Mouse (Mus musculus) granulocyte monocyte progenitor cell, adult 5-6 weeks (primary cell): ENCODE data around the gene Spint1. TPM values are rescaled to one million over a fixed set of nuclear protein-coding genes. Genes with fewer than 3 reads are reported as not detected.
A peak's percentile ranks its signal among the peaks of the same experiment; 100 is the strongest.

Source experiments
- ATAC-seq: replicated peaks from 2 replicates; pipeline ENCODE4 v1.8.0; 2016; ENCODE audit warnings: mild to moderate bottlenecking, moderate TSS enrichment, inconsistent platforms; ENCODE audit not compliant: poor library complexity, severe bottlenecking
- total RNA-seq, 2 experiments: library from RNA; stranded (forward) in 1 of 2; stranded (reverse) in 1 of 2; fragments of 200-712, 200-1000 nt in 1 of 2; fragments of >200 nt in 1 of 2; fragmentation: Nextera tagmentation in 1 of 2; gene quantifications; 2 replicates each; pipeline ENCODE4 v1.2.3; 2014 to 2017

Spint1 gene
- total RNA-seq, 2 experiments from 2014 or later = 0.15 TPM; not detected in 1

DNA sequence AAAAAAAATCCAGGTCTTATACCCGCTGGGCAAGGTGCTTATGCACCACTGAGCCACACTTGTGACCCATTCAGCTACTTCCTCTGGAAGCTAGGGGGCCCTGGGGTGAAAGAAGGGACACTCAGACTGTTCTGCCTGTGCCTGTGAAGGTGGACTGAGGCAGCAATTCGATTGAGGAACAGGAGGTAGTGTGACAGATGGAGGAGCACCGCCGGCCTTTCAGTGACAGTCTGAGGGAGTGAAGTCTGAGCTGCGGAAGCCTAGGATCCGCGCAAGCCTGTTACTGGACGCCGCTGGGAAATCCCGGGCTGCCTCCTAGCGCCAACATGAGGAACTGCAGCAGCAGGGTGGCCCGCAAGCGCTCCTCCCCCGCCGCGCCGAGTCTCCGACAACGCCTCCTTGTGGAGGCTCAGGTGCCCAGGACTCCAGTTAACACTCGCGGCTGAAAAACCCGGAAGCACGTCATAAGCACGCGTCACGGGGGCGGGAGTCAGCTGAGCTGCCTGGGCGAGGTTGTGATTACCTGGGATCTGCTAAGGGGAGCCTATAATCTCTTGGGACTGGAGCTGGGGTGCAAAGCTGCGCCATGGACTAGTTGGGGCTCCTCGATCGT lies 51.2 kb downstream of the Spint1 start, which contains the start of gene Vps18:
Vps18 (plus strand) TSS at position 471 of the 613 bp plus-strand sequence.
- ATAC-seq = peak; percentile 93

GRCm38 (mm10) chr2:119289014-119289416 lies 51.9 kb downstream of the Spint1 start:
- ATAC-seq = peak; percentile 71

DNA sequence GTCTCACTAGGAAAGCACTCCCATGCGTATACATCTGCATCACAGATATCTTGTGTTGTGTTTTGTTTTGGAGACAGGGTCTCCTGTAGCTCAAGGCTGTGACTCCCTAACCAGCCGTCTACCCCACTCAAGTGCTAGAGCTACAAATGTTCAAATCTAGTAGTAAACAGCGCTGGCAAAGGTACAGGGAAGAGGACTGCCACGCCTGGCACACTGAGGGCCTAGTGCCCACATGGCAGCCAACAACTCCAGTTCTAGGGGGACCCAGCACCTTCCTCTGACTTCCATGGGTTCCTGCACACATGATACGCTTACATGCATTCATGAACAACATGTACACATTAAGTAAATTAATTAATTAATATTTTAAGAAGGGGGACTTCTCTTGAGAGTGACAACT lies 55.1 kb downstream of the Spint1 start:
- no peak for ATAC-seq

- no peak for ATAC-seq
Measured at GRCm38 (mm10) chr2:119292852-119293251, 55.7 kb downstream of the Spint1 start.

- no peak for ATAC-seq
Measured at GRCm38 (mm10) chr2:119293311-119293710, 56.1 kb downstream of the Spint1 start.

GRCm38 (mm10) chr2:119293776-119294390 lies 56.7 kb downstream of the Spint1 start:
- no peak for ATAC-seq

DNA sequence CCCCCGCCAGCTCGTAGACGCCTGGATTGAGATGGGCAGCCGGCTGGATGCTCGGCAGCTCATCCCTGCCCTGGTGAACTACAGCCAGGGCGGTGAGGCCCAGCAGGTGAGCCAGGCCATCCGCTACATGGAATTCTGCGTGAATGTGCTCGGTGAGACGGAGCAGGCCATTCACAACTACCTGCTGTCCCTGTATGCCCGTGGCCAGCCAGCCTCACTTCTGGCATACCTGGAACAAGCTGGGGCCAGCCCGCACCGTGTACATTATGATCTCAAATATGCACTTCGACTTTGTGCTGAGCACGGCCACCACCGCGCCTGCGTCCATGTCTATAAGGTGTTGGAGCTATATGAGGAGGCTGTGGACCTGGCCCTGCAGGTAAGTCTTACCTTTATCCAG lies 57.2 kb downstream of the Spint1 start:
- no peak for ATAC-seq

GRCm38 (mm10) chr2:119296756-119297155 lies 59.6 kb downstream of the Spint1 start:
- peak; percentile 14; the same call in 1 of the 2 replicates for ATAC-seq

GRCm38 (mm10) chr2:119297506-119297905 lies 60.3 kb downstream of the Spint1 start:
- no peak for ATAC-seq

- no peak for ATAC-seq
Measured at GRCm38 (mm10) chr2:119298330-119298729, 61.2 kb downstream of the Spint1 start.

DNA sequence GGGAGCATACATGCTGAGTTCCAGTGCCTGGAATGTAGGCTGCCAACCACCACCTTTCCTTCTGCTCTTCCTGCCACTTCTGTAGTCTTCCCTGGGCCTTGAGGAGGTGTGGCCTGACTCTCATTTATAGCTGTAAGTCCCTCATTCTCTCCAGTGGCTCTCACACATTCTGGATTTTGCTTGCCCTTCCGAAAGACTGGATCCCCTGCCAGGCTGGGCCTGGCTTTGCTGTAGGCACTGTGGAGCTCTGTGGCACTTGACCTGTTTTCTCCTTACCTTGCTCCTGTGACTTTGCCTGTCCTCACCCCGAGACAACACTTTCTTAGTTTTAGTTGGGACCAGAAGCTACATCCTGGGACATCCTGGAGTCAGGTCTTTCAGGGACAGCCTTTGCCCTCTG lies 61.7 kb downstream of the Spint1 start:
- ATAC-seq = no peak

Other genes starting within 250 kb of the Spint1 start
- 11.5 and 18.3 TPM in 2 replicates for gene Ccdc32, start 208.0 kb upstream of the Spint1 start, total RNA-seq (2014; fragmentation: Nextera tagmentation)
- gene Ccdc32, start 208.0 kb upstream of the Spint1 start, total RNA-seq (2017) = 14.4 and 15.7 TPM in 2 replicates
- 15.8 and 16.0 TPM in 2 replicates for gene Rpusd2, start 202.6 kb upstream of the Spint1 start, total RNA-seq (2014; fragmentation: Nextera tagmentation)
- 15.0 and 15.8 TPM in 2 replicates for gene Rpusd2, start 202.6 kb upstream of the Spint1 start, total RNA-seq (2017)
- 42.2 and 46.8 TPM in 2 replicates for gene Knl1, start 190.2 kb upstream of the Spint1 start, total RNA-seq (2014; fragmentation: Nextera tagmentation)
- 71.1 and 76.1 TPM in 2 replicates for gene Knl1, start 190.2 kb upstream of the Spint1 start, total RNA-seq (2017)
- 50.7 and 71.9 TPM in 2 replicates for gene Rad51, start 124.6 kb upstream of the Spint1 start, total RNA-seq (2014; fragmentation: Nextera tagmentation)
- gene Rad51, start 124.6 kb upstream of the Spint1 start, total RNA-seq (2017) = 32.2 and 36.3 TPM in 2 replicates
- 25.4 and 27.2 TPM in 2 replicates for gene Rmdn3, start 80.3 kb upstream of the Spint1 start, total RNA-seq (2014; fragmentation: Nextera tagmentation)
- gene Rmdn3, start 80.3 kb upstream of the Spint1 start, total RNA-seq (2017) = 31.6 and 34.3 TPM in 2 replicates
- 1.3 TPM in 1 of 2 replicates, not detected in the other for gene Gchfr, start 69.6 kb upstream of the Spint1 start, total RNA-seq (2014; fragmentation: Nextera tagmentation)
- gene Gchfr, start 69.6 kb upstream of the Spint1 start, total RNA-seq (2017) = 1.2 TPM in 1 of 2 replicates, not detected in the other
- not detected in 2 replicates for gene Gm14137, start 62.9 kb upstream of the Spint1 start, total RNA-seq (2014; fragmentation: Nextera tagmentation)
- not detected in 2 replicates for gene Gm14137, start 62.9 kb upstream of the Spint1 start, total RNA-seq (2017)
- gene Zfyve19, start 28.7 kb upstream of the Spint1 start, total RNA-seq (2014; fragmentation: Nextera tagmentation) = 49.0 and 76.4 TPM in 2 replicates
- gene Zfyve19, start 28.7 kb upstream of the Spint1 start, total RNA-seq (2017) = 66.1 and 83.0 TPM in 2 replicates
- gene Dnajc17, start 28.6 kb upstream of the Spint1 start, total RNA-seq (2014; fragmentation: Nextera tagmentation) = 18.6 and 22.0 TPM in 2 replicates
- 57.1 and 60.6 TPM in 2 replicates for gene Dnajc17, start 28.6 kb upstream of the Spint1 start, total RNA-seq (2017)
- not detected in 2 replicates for gene Ppp1r14d, start 7.5 kb upstream of the Spint1 start, total RNA-seq (2014; fragmentation: Nextera tagmentation)
- gene Ppp1r14d, start 7.5 kb upstream of the Spint1 start, total RNA-seq (2017) = not detected in 2 replicates
- not detected in 2 replicates for gene Rhov, start 33.9 kb downstream of the Spint1 start, total RNA-seq (2014; fragmentation: Nextera tagmentation)
- 0.26 and 0.65 TPM in 2 replicates for gene Rhov, start 33.9 kb downstream of the Spint1 start, total RNA-seq (2017)
- gene Vps18, start 51.4 kb downstream of the Spint1 start, total RNA-seq (2014; fragmentation: Nextera tagmentation) = 11.3 and 14.8 TPM in 2 replicates
- gene Vps18, start 51.4 kb downstream of the Spint1 start, total RNA-seq (2017) = 17.2 and 21.1 TPM in 2 replicates
- gene Dll4, start 88.4 kb downstream of the Spint1 start, total RNA-seq (2014; fragmentation: Nextera tagmentation) = not detected in 2 replicates
- gene Dll4, start 88.4 kb downstream of the Spint1 start, total RNA-seq (2017) = not detected in 2 replicates
- gene Chac1, start 113.9 kb downstream of the Spint1 start, total RNA-seq (2014; fragmentation: Nextera tagmentation) = not detected in 2 replicates
- gene Chac1, start 113.9 kb downstream of the Spint1 start, total RNA-seq (2017) = not detected in 2 replicates
- 22.7 and 25.1 TPM in 2 replicates for gene Ino80, start 240.3 kb downstream of the Spint1 start, total RNA-seq (2014; fragmentation: Nextera tagmentation)
- 25.3 and 28.0 TPM in 2 replicates for gene Ino80, start 240.3 kb downstream of the Spint1 start, total RNA-seq (2017)